Mouse (Mus musculus): ENCODE measurements around the gene Ythdf2. TPM values are rescaled to one million over a fixed set of nuclear protein-coding genes. Genes with fewer than 3 reads are reported as not detected.

The Ythdf2 gene
- polyA plus RNA-seq, 1 experiment, result 14.7 TPM

DNA sequence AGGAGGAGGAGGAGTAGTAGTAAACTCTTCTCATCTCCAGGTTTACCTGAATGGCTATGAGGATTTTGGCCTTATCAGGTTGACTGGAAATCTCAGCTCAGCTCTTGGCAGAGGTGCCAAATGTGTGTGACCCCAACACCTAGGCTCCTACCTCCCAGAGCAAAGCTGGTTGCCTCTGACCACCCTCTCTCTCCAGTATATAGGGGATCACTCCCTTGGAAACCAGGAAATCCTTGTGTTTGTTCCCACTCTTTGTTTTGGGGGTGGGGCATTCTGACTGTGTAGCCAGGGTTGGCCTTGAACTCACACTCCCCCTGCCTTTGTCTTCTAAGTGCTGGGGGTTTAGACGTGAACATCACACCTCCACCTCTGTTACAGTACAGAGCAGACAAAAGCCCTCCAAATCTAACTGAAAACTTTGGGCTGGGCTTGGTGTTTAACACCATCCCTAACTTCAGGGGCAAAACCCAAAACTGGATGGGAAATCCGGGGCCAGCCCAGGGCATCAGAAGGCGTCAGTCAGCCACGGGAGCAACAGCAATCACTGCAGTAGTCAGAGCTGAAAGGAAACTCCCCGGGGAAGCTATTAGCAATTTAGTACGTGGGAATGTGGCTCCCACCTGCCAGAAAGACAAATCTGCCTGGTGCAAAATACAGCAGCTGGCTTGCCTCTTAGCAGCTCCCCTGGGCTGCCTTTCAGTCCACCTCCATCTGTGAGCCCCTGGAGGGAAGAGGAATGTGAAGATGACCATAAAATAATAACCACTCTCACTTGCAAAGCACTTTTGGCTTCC is 57.0 kb downstream of the Ythdf2 start:
- no peak overlapping the region for H3K4me3 ChIP-seq (replicated peaks; ENCODE audit: control insufficient read depth, low read depth, low read length)
- no peak overlapping the region for H3K27ac ChIP-seq (ENCODE audit: control insufficient read depth, insufficient read depth, low read depth, low read length, poor library complexity)
- WGBS, result 21% methylated on average over 6 of the region's 6 CpGs
- no peaks in the 10 kb centered on the region for H3K4me1 ChIP-seq (ENCODE audit: control insufficient read depth, insufficient read depth, low read length)
- no peak for TF ChIP-seq CTCF (IDR thresholded peaks at IDR 0.05; ENCODE audit: control insufficient read depth, insufficient read depth, low read length)
- no peak for TF ChIP-seq POLR2A (IDR thresholded peaks at IDR 0.05; ENCODE audit: borderline replicate concordance, control insufficient read depth, low read depth, low read length)

GRCm38 (mm10) chr4:132151673-132152072 is 60.4 kb downstream of the Ythdf2 start:
- no peak overlapping the region for H3K27ac ChIP-seq (ENCODE audit: control insufficient read depth, insufficient read depth, low read depth, low read length, poor library complexity)
- no peak for TF ChIP-seq POLR2A (IDR thresholded peaks at IDR 0.05; ENCODE audit: borderline replicate concordance, control insufficient read depth, low read depth, low read length)
- no peak for TF ChIP-seq CTCF (IDR thresholded peaks at IDR 0.05; ENCODE audit: control insufficient read depth, insufficient read depth, low read length)

DNA sequence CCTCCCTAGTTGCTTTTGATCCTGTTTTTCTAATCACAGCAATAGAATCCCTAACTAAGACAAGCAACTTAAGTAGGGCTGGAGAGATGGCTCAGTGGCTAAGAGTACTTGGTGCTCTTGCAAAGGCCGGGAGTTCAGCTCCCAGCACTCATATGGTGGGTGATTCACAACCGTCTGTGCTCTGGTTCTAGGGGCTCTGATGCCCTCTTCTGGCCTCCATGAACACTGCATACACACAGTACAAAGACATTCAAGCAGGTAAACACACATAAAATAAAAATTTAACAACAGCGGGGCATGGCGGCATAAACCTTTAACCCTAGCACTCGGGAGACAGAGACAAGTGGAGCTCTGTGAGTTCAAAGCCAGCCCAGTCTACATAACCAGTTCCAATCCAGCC is 65.9 kb downstream of the Ythdf2 start:
- Histone ChIP-seq H3K27ac (ENCODE audit: control insufficient read depth, insufficient read depth, low read depth, low read length, poor library complexity) (no peak overlapping the region), H3K4me3 (replicated peaks; ENCODE audit: control insufficient read depth, low read depth, low read length) (no peak overlapping the region), H3K4me1 (ENCODE audit: control insufficient read depth, insufficient read depth, low read length) (no peaks in the 10 kb centered on the region)
- TF ChIP-seq CTCF (IDR thresholded peaks at IDR 0.05; ENCODE audit: control insufficient read depth, insufficient read depth, low read length) (peak; percentile 19; the same call in 1 of the 2 replicates), POLR2A (IDR thresholded peaks at IDR 0.05; ENCODE audit: borderline replicate concordance, control insufficient read depth, low read depth, low read length) (no peak)
- 67% methylated on average over 5 of the region's 5 CpGs for WGBS

More at GRCm38 (mm10) chr4:132151673-132152072, 60.4 kb downstream of the Ythdf2 start:
- Histone ChIP-seq H3K4me3 (replicated peaks; ENCODE audit: control insufficient read depth, low read depth, low read length) (no peak overlapping the region), H3K4me1 (ENCODE audit: control insufficient read depth, insufficient read depth, low read length) (no peaks in the 10 kb centered on the region)
- WGBS, result 60% methylated on average over 1 of the region's 1 CpGs

DNA sequence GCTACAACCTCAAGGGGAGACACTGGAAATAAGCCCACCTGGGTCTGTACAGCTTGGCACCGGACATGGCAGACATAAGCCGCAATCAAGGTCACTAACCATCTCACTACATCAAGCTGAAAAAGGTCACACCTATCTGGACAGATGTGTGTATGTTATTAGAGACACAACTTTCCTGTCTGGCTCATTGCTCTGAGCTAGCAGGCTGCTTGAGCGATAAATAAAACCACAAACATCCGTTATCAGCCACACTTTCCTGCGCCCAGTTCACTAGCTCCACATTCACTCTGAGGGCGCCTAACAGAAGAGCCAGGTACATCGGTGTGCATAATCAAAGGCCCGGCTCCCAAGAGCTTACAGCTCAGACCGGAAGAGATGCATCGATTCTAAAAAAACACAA is 67.0 kb downstream of the Ythdf2 start:
- 7% methylated on average over 10 of the region's 10 CpGs for WGBS
- TF ChIP-seq POLR2A (IDR thresholded peaks at IDR 0.05; ENCODE audit: borderline replicate concordance, control insufficient read depth, low read depth, low read length) (no peak), CTCF (IDR thresholded peaks at IDR 0.05; ENCODE audit: control insufficient read depth, insufficient read depth, low read length) (no peak)
- H3K27ac ChIP-seq (ENCODE audit: control insufficient read depth, insufficient read depth, low read depth, low read length, poor library complexity), result no peak overlapping the region
- no peaks in the 10 kb centered on the region for H3K4me1 ChIP-seq (ENCODE audit: control insufficient read depth, insufficient read depth, low read length)
- no peak overlapping the region for H3K4me3 ChIP-seq (replicated peaks; ENCODE audit: control insufficient read depth, low read depth, low read length)

DNA sequence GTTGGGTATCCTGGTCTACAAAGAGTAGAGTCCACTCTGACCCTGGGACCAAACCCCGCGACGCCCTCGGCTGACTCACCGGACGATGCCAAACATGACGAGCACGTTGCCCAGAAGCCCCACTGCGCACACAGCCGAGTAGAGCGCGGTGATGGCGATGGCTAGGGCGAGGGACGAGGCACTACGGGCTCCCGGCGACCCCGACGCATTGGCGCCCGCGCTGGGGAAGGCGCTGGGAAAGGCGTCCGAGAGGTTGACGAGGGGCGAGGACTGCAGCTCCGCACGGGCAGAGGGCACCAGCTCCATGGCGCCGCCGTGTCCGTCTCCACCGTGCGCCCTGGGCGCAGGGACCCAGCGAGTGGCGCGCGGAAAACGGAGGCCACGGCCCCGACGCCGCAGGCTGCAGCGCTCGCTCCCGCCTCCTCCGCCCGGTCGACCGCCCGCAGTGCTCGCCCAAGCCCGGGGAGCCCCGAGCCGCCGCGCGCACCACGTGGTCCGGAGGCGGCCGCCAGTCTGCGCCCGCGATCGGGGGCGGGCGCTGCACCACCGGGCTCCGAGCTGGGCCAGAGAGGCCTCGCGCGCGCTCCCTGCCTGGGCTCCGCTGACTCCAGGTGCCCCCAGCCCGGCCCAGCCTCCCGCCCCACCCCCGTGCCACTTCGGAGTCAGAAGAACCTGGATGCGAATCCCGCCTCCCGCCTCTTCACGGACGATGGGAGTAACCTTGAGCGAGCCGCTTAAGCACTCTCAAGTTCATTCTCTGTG is 67.8 kb downstream of the Ythdf2 start, which contains the start of gene Oprd1:
Oprd1 (minus strand) TSS at position 407 of the 762 bp plus-strand sequence.
- TF ChIP-seq CTCF (IDR thresholded peaks at IDR 0.05; ENCODE audit: control insufficient read depth, insufficient read depth, low read length) (no peak), POLR2A (IDR thresholded peaks at IDR 0.05; ENCODE audit: borderline replicate concordance, control insufficient read depth, low read depth, low read length) (no peak)

GRCm38 (mm10) chr4:132138640-132139039 is 73.5 kb downstream of the Ythdf2 start:
- H3K4me3 ChIP-seq (replicated peaks; ENCODE audit: control insufficient read depth, low read depth, low read length), result no peak overlapping the region
- TF ChIP-seq CTCF (IDR thresholded peaks at IDR 0.05; ENCODE audit: control insufficient read depth, insufficient read depth, low read length), result no peak
- no peak for TF ChIP-seq POLR2A (IDR thresholded peaks at IDR 0.05; ENCODE audit: borderline replicate concordance, control insufficient read depth, low read depth, low read length)
- 77% methylated on average over 2 of the region's 2 CpGs for WGBS
- H3K4me1 ChIP-seq (ENCODE audit: control insufficient read depth, insufficient read depth, low read length), result no peaks in the 10 kb centered on the region
- no peak overlapping the region for H3K27ac ChIP-seq (ENCODE audit: control insufficient read depth, insufficient read depth, low read depth, low read length, poor library complexity)

More for the DNA sequence above, 67.8 kb downstream of the Ythdf2 start, which contains the start of gene Oprd1:
- H3K4me3 ChIP-seq (replicated peaks; ENCODE audit: control insufficient read depth, low read depth, low read length), result no peak within 1 kb of the TSS
- no peaks in the 10 kb centered on the region for H3K4me1 ChIP-seq (ENCODE audit: control insufficient read depth, insufficient read depth, low read length)
- WGBS, result 2% methylated on average over 88 of the region's 89 CpGs
- no peak within 1 kb of the TSS for H3K27ac ChIP-seq (ENCODE audit: control insufficient read depth, insufficient read depth, low read depth, low read length, poor library complexity)

DNA sequence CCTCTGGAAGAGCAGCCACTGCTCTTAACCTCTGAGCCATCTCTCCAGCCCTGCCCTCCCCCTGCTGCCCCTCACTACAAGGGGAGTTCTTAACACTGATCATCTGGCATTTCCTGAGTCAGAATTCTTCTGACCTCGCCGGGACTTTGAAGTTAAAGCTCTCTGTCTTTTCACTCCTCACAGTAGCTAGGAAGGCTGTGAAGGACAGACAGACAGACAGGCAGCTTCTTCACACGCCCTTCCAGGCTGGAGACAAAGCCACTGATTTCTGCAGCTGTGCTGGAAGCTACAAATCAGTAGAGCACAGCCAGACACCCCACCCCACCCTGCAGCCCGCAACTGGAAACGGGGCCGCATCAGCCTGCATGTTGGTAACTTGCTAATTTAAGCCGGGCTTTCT is 75.1 kb downstream of the Ythdf2 start:
- no peak overlapping the region for H3K4me3 ChIP-seq (replicated peaks; ENCODE audit: control insufficient read depth, low read depth, low read length)
- TF ChIP-seq CTCF (IDR thresholded peaks at IDR 0.05; ENCODE audit: control insufficient read depth, insufficient read depth, low read length) (no peak), POLR2A (IDR thresholded peaks at IDR 0.05; ENCODE audit: borderline replicate concordance, control insufficient read depth, low read depth, low read length) (no peak)
- 78% methylated on average over 7 of the region's 7 CpGs for WGBS

More for the DNA sequence above, 75.1 kb downstream of the Ythdf2 start:
- H3K27ac ChIP-seq (ENCODE audit: control insufficient read depth, insufficient read depth, low read depth, low read length, poor library complexity), result no peak overlapping the region
- H3K4me1 ChIP-seq (ENCODE audit: control insufficient read depth, insufficient read depth, low read length), result no peaks in the 10 kb centered on the region

Other genes with a start within 250 kb of the Ythdf2 start
- gene Gm10300, start 137.6 kb downstream of the Ythdf2 start, polyA plus RNA-seq (2011; ENCODE audit: insufficient read depth, insufficient read length, low replicate concordance, missing spikeins), result 0.65 and 0.70 TPM in 2 replicates
- 298 and 306 TPM in 2 replicates for gene Epb41, start 137.0 kb downstream of the Ythdf2 start, polyA plus RNA-seq (2011; ENCODE audit: insufficient read depth, insufficient read length, low replicate concordance, missing spikeins)
- gene Oprd1, start 67.8 kb downstream of the Ythdf2 start, polyA plus RNA-seq (2011; ENCODE audit: insufficient read depth, insufficient read length, low replicate concordance, missing spikeins), result not detected in 2 replicates
- gene Gmeb1, start 49.3 kb upstream of the Ythdf2 start, polyA plus RNA-seq (2011; ENCODE audit: insufficient read depth, insufficient read length, low replicate concordance, missing spikeins), result 10.9 and 19.6 TPM in 2 replicates
- gene Taf12, start 62.1 kb upstream of the Ythdf2 start, polyA plus RNA-seq (2011; ENCODE audit: insufficient read depth, insufficient read length, low replicate concordance, missing spikeins), result 17.0 and 20.5 TPM in 2 replicates
- not detected in 2 replicates for gene Rab42, start 91.1 kb upstream of the Ythdf2 start, polyA plus RNA-seq (2011; ENCODE audit: insufficient read depth, insufficient read length, low replicate concordance, missing spikeins)
- gene Trnau1ap, start 117.2 kb upstream of the Ythdf2 start, polyA plus RNA-seq (2011; ENCODE audit: insufficient read depth, insufficient read length, low replicate concordance, missing spikeins), result 32.1 and 40.3 TPM in 2 replicates
- gene Rcc1, start 141.3 kb upstream of the Ythdf2 start, polyA plus RNA-seq (2011; ENCODE audit: insufficient read depth, insufficient read length, low replicate concordance, missing spikeins), result 48.8 and 58.7 TPM in 2 replicates
- 10.9 and 21.5 TPM in 2 replicates for gene Phactr4, start 210.2 kb upstream of the Ythdf2 start, polyA plus RNA-seq (2011; ENCODE audit: insufficient read depth, insufficient read length, low replicate concordance, missing spikeins)

Measured in bone marrow, adult 2 months (tissue).